In genomic region chr6:126162351-126162758, GRCm38 (mm10) we compare ENCODE assay signal across 8 mouse cellular contexts. TPM values are rescaled to one million over a fixed set of nuclear protein-coding genes. Genes with fewer than 3 reads are reported as not detected.
DNase-seq lines count a peak whose midpoint lies in the region; ATAC-seq lines count a peak whose summit lies in the region.

No protein-coding gene starts in this region.

- H3K4me3 ChIP-seq in kidney, embryonic 14.5 days (ENCODE audit: low read length) = peak overlapping the region; percentile 54
- peak overlapping the region; percentile 54 for H3K4me3 ChIP-seq in heart, embryonic 11.5 days (ENCODE audit: low read depth, low read length)
- H3K4me3 ChIP-seq in midbrain, embryonic 16.5 days (ENCODE audit: low read depth, low read length) = peak overlapping the region; percentile 37

- no peaks in the 10 kb centered on the region for H3K36me3 ChIP-seq in kidney, embryonic 14.5 days (ENCODE audit: control insufficient read depth, insufficient read depth, low read length)
- H3K36me3 ChIP-seq in heart, embryonic 11.5 days (ENCODE audit: control insufficient read depth, insufficient read depth, low read length) = no peaks in the 10 kb centered on the region
- no peaks in the 10 kb centered on the region for H3K36me3 ChIP-seq in midbrain, embryonic 16.5 days (ENCODE audit: control insufficient read depth, insufficient read depth, low read length)

- H3K9ac ChIP-seq in kidney, embryonic 14.5 days (ENCODE audit: low read depth, low read length) = peak overlapping the region; percentile 61
- peak overlapping the region; percentile 69 for H3K9ac ChIP-seq in heart, embryonic 11.5 days (ENCODE audit: low read depth, low read length)
- H3K9ac ChIP-seq in midbrain, embryonic 16.5 days (ENCODE audit: low read depth, low read length) = no peak overlapping the region

- no peak for DNase-seq in kidney, adult 9 months
- peak; percentile 69 to 72 for DNase-seq in cerebellum, postnatal 14 days
- peak; percentile 63 for DNase-seq in kidney, postnatal 10 days
- DNase-seq in frontal cortex, postnatal 25 days (ENCODE audit: low spot score in 2 of 2) = no peak

- 3% methylated on average over 10 of the region's 10 CpGs for WGBS in kidney, embryonic 14.5 days
- WGBS in heart, embryonic 11.5 days (ENCODE audit: insufficient replicate concordance) = 5% methylated on average over 10 of the region's 10 CpGs
- WGBS in midbrain, embryonic 16.5 days = 4% methylated on average over 8 of the region's 10 CpGs

- H3K27me3 ChIP-seq in kidney, embryonic 14.5 days (ENCODE audit: control insufficient read depth, insufficient read depth, low read length) = no peaks in the 10 kb centered on the region
- H3K27me3 ChIP-seq in heart, embryonic 11.5 days (ENCODE audit: control insufficient read depth, insufficient read depth, low read length) = peaks cover 15% of the 10 kb centered on the region
- peaks cover 55% of the 10 kb centered on the region for H3K27me3 ChIP-seq in midbrain, embryonic 16.5 days (ENCODE audit: control insufficient read depth, insufficient read depth, low read depth, low read length)

- ATAC-seq in kidney, embryonic 14.5 days (ENCODE audit: low FRiP score, low TSS enrichment) = no peak
- no peak for ATAC-seq in heart, embryonic 11.5 days (replicated peaks; ENCODE audit: insufficient number of reproducible peaks, low FRiP score, low TSS enrichment)
- no peak for ATAC-seq in midbrain, embryonic 16.5 days
- no peak for ATAC-seq in megakaryocyte-erythroid progenitor cell, adult 5-6 weeks (replicated peaks; ENCODE audit: low FRiP score, low TSS enrichment, poor library complexity, severe bottlenecking)

- no peak overlapping the region; the same call in 1 of the 2 replicates for H3K27ac ChIP-seq in kidney, embryonic 14.5 days (ENCODE audit: low read depth, low read length)
- H3K27ac ChIP-seq in heart, embryonic 11.5 days (ENCODE audit: low read depth, low read length) = peak overlapping the region; percentile 51; the same call in 1 of the 2 replicates
- no peak overlapping the region for H3K27ac ChIP-seq in midbrain, embryonic 16.5 days (ENCODE audit: low read length)

- H3K4me1 ChIP-seq in kidney, embryonic 14.5 days (ENCODE audit: control insufficient read depth, insufficient read depth, low read length) = peaks cover 40% of the 10 kb centered on the region
- peaks cover 28% of the 10 kb centered on the region for H3K4me1 ChIP-seq in heart, embryonic 11.5 days (ENCODE audit: control insufficient read depth, insufficient read depth, low read length)
- peaks cover 45% of the 10 kb centered on the region for H3K4me1 ChIP-seq in midbrain, embryonic 16.5 days (ENCODE audit: control insufficient read depth, insufficient read depth, low read length)

- H3K9me3 ChIP-seq in kidney, embryonic 14.5 days (ENCODE audit: control insufficient read depth, low read length) = no peaks in the 10 kb centered on the region
- no peaks in the 10 kb centered on the region for H3K9me3 ChIP-seq in heart, embryonic 11.5 days (replicated peaks; ENCODE audit: control insufficient read depth, low read length)
- H3K9me3 ChIP-seq in midbrain, embryonic 16.5 days (replicated peaks; ENCODE audit: control insufficient read depth, low read length, poor library complexity, severe bottlenecking) = peaks cover 3% of the 10 kb centered on the region; the same call in 1 of the 2 replicates

- peak overlapping the region; percentile 86 for H3K4me2 ChIP-seq in kidney, embryonic 14.5 days (replicated peaks; ENCODE audit: low read depth, low read length)
- H3K4me2 ChIP-seq in heart, embryonic 11.5 days = peak overlapping the region; percentile 83
- H3K4me2 ChIP-seq in midbrain, embryonic 16.5 days (ENCODE audit: low read length) = peak overlapping the region; percentile 71

RNA-seq across cellular contexts. Expression of gene Ntf3, which starts 4.4 kb away (rescaled TPM):
- 20.7 TPM in 2 replicates for polyA plus RNA-seq in kidney, embryonic 14.5 days (2014; fragmentation: Nextera tagmentation; extraction: Ambion mirVana)
- 8.6 and 8.8 TPM in 2 replicates for polyA plus RNA-seq in heart, embryonic 11.5 days (2014; fragmentation: Nextera tagmentation; extraction: Ambion mirVana)
- polyA plus RNA-seq in midbrain, embryonic 16.5 days (2015; fragmentation: Nextera tagmentation; extraction: Ambion mirVana) = 1.0 and 1.8 TPM in 2 replicates
- total RNA-seq in megakaryocyte-erythroid progenitor cell, adult 5-6 weeks (2014; fragmentation: Nextera tagmentation) = not detected in 2 replicates
- total RNA-seq in megakaryocyte-erythroid progenitor cell, adult 5-6 weeks (2017) = not detected in 2 replicates

Comparison
In these comparisons a context has a peak if more than half of its experiments do, and no peak if none do; other contexts are left out.
1. DNase-seq: peak in cerebellum, postnatal 14 days (2 of 2) and kidney, postnatal 10 days (single experiment); none in kidney, adult 9 months (single experiment) and frontal cortex, postnatal 25 days (0 of 2).
2. Peak in every context shown above with its lines, with median percentiles within 50 percentile points of each other: H3K4me2 ChIP-seq and H3K4me3 ChIP-seq.